Mouse (Mus musculus) kidney, adult 2 months (tissue): ENCODE measurements around the gene Cda.

ENCODE experiments used
- CTCF ChIP-seq: fragments of 200-500 bp; conservative IDR thresholded peaks from 2 replicates; pipeline ENCODE4 v1.5.1; 2011; ENCODE audit warnings: low read depth, mild to moderate bottlenecking, control low read depth, low read length, moderate library complexity, mixed read lengths; ENCODE audit not compliant: insufficient read depth, insufficient read length
- POLR2A ChIP-seq: fragments of 200-500 bp; IDR thresholded peaks from one replicate; pipeline ENCODE4 v1.6.1; 2011; ENCODE audit warnings: low read depth, low read length, control low read depth

- TF ChIP-seq CTCF: no peak
- no peak for TF ChIP-seq POLR2A
These were observed 39.8 kb downstream of the Cda start for GRCm38 (mm10) chr4:138327891-138328470.
